Mouse (Mus musculus): ENCODE measurements around the gene Slc6a16. TPM values are rescaled to one million over a fixed set of nuclear protein-coding genes. Genes with fewer than 3 reads are reported as not detected.
A peak's percentile ranks its signal among the peaks of the same experiment; 100 is the strongest.

Gene Slc6a16
- polyA plus RNA-seq, 1 experiment from 2014 or later = not detected

- Histone ChIP-seq H3K36me3 (replicated peaks) (no peaks in the 10 kb centered on the region), H3K27ac (replicated peaks) (no peak overlapping the region), H3K27me3 (peaks cover 45% of the 10 kb centered on the region), H3K4me2 (no peak overlapping the region), H3K9ac (no peak overlapping the region), H3K4me3 (replicated peaks) (no peak overlapping the region), H3K9me3 (replicated peaks) (no peaks in the 10 kb centered on the region), H3K4me1 (replicated peaks) (no peaks in the 10 kb centered on the region)
- no peak for ATAC-seq (ENCODE audit: insufficient read depth)
- WGBS (ENCODE audit: insufficient replicate concordance) = 68% methylated on average over 11 of the region's 11 CpGs
These were observed 41.9 kb upstream of the Slc6a16 start for GRCm38 (mm10) chr7:45198961-45199360.

- Histone ChIP-seq H3K9me3 (replicated peaks) (no peaks in the 10 kb centered on the region), H3K4me3 (replicated peaks) (no peak overlapping the region), H3K4me1 (replicated peaks) (peaks cover 13% of the 10 kb centered on the region), H3K4me2 (no peak overlapping the region), H3K36me3 (replicated peaks) (no peaks in the 10 kb centered on the region), H3K9ac (no peak overlapping the region), H3K27ac (replicated peaks) (no peak overlapping the region), H3K27me3 (peaks cover 21% of the 10 kb centered on the region)
- WGBS (ENCODE audit: insufficient replicate concordance) = 51% methylated on average over 10 of the region's 10 CpGs
- no peak for ATAC-seq (ENCODE audit: insufficient read depth)
These were observed 38.2 kb upstream of the Slc6a16 start for GRCm38 (mm10) chr7:45202654-45203053.

DNA sequence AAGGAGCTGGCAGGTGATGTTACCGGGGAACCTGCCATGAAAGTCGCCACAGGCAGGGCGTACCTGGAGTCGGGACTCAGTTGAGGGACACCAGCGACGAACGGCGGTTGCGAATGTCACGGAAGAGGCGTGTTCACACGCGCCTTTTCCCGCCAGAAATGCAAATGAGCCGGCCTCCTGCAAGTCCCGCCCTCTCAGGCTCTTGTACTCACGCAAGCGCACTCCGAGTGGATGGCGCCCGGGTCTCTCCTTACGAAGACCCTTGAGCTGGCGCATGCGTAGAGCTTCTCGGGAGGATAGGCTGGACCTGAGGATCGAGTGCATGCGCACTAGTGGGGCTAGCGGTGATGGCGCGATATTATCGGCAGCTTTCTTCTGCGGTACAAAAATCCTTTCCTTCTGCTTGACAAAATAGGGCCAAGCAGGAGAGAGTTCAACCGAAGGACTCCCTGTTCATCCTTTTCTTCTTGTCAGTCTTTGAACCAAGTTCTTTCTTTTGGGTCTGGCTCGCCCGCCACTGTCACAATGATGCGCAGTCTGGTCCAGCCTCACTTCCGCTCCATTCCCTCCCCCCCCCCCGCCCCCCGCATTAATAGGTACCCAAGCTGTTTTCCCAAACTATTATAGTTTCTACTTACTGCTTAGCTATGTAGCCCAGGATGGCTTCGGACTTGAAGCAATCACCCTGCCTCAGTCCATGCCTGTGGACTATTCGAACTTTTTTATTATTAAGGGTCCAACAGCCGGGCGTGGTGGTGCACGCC is 36.3 kb upstream of the Slc6a16 start, which contains the start of gene Ccdc155:
Ccdc155 (minus strand) TSS at position 513 of the 764 bp plus-strand sequence.
- H3K27me3 ChIP-seq = peaks cover 12% of the 10 kb centered on the region
- H3K27ac ChIP-seq (replicated peaks) = no peak within 1 kb of the TSS
- H3K9ac ChIP-seq = 0 out of 2 replicates have a peak within 1 kb of the TSS, but pooled peaks have one; percentile 21
- ATAC-seq (ENCODE audit: insufficient read depth) = peak; percentile 84
- H3K4me2 ChIP-seq = peak within 1 kb of the TSS; percentile 80
- peak within 1 kb of the TSS; percentile 55 for H3K4me3 ChIP-seq (replicated peaks)
- 5% methylated on average over 44 of the region's 44 CpGs for WGBS (ENCODE audit: insufficient replicate concordance)
- no peaks in the 10 kb centered on the region for H3K36me3 ChIP-seq (replicated peaks)
- peaks cover 13% of the 10 kb centered on the region for H3K4me1 ChIP-seq (replicated peaks)
- H3K9me3 ChIP-seq (replicated peaks) = no peaks in the 10 kb centered on the region

- H3K4me1 ChIP-seq (replicated peaks) = peaks cover 33% of the 10 kb centered on the region
- no peak overlapping the region for H3K4me3 ChIP-seq (replicated peaks)
- H3K9ac ChIP-seq = no peak overlapping the region
- peaks cover 26% of the 10 kb centered on the region for H3K27me3 ChIP-seq
- 62% methylated on average over 6 of the region's 6 CpGs for WGBS (ENCODE audit: insufficient replicate concordance)
- H3K4me2 ChIP-seq = no peak overlapping the region
- H3K36me3 ChIP-seq (replicated peaks) = no peaks in the 10 kb centered on the region
- no peak for ATAC-seq (ENCODE audit: insufficient read depth)
- no peak overlapping the region for H3K27ac ChIP-seq (replicated peaks)
- no peaks in the 10 kb centered on the region for H3K9me3 ChIP-seq (replicated peaks)
These were observed 32.6 kb upstream of the Slc6a16 start for GRCm38 (mm10) chr7:45208260-45208659.

- peaks cover 29% of the 10 kb centered on the region for H3K4me1 ChIP-seq (replicated peaks)
- no peaks in the 10 kb centered on the region for H3K36me3 ChIP-seq (replicated peaks)
- H3K27ac ChIP-seq (replicated peaks) = no peak overlapping the region
- no peak for ATAC-seq (ENCODE audit: insufficient read depth)
- H3K9me3 ChIP-seq (replicated peaks) = no peaks in the 10 kb centered on the region
- H3K4me2 ChIP-seq = peak overlapping the region; percentile 65
- peaks cover 47% of the 10 kb centered on the region for H3K27me3 ChIP-seq
- no peak overlapping the region for H3K9ac ChIP-seq
- H3K4me3 ChIP-seq (replicated peaks) = peak overlapping the region; percentile 30; the same call in 1 of the 2 replicates
- 13% methylated on average over 10 of the region's 10 CpGs for WGBS (ENCODE audit: insufficient replicate concordance)
These were observed 29.8 kb upstream of the Slc6a16 start for GRCm38 (mm10) chr7:45211070-45211469.

- ATAC-seq (ENCODE audit: insufficient read depth) = no peak
- H3K4me1 ChIP-seq (replicated peaks) = peaks cover 30% of the 10 kb centered on the region
- 1% methylated on average over 17 of the region's 17 CpGs for WGBS (ENCODE audit: insufficient replicate concordance)
These were observed 29.0 kb upstream of the Slc6a16 start, which contains the start of gene Dkkl1 for GRCm38 (mm10) chr7:45211851-45212251. Gene Dkkl1, minus strand, starts transcription at chr7:45212147.

DNA sequence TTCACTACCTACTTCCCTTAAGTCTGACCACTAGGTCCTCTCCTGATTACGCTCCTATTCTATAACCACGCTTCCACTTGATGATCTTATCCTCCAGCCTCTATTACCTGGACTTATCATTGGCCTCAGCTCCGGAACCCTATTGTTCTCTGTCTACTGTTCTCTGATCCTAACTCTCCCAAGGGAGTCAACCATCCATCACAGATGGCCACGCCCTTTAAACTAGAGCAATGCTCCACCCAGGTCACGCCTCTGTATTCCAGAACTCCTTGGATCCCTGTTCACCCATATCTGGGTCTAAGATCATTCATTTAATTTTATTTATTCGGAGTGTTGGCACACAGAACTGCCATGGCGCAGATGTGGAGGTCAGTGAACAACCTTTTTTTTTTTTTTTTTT is 28.5 kb upstream of the Slc6a16 start:
- no peaks in the 10 kb centered on the region for H3K9me3 ChIP-seq (replicated peaks)
- peak overlapping the region; percentile 30; the same call in 1 of the 2 replicates for H3K4me3 ChIP-seq (replicated peaks)

More at GRCm38 (mm10) chr7:45211851-45212251, 29.0 kb upstream of the Slc6a16 start, which contains the start of gene Dkkl1:
- no peaks in the 10 kb centered on the region for H3K36me3 ChIP-seq (replicated peaks)
- no peaks in the 10 kb centered on the region for H3K9me3 ChIP-seq (replicated peaks)
- peak within 1 kb of the TSS; percentile 65 for H3K4me2 ChIP-seq
- peaks cover 55% of the 10 kb centered on the region for H3K27me3 ChIP-seq
- peak within 1 kb of the TSS; percentile 30 for H3K4me3 ChIP-seq (replicated peaks)
- H3K27ac ChIP-seq (replicated peaks) = no peak within 1 kb of the TSS
- H3K9ac ChIP-seq = peak within 1 kb of the TSS; percentile 27; the same call in 1 of the 2 replicates

DNA sequence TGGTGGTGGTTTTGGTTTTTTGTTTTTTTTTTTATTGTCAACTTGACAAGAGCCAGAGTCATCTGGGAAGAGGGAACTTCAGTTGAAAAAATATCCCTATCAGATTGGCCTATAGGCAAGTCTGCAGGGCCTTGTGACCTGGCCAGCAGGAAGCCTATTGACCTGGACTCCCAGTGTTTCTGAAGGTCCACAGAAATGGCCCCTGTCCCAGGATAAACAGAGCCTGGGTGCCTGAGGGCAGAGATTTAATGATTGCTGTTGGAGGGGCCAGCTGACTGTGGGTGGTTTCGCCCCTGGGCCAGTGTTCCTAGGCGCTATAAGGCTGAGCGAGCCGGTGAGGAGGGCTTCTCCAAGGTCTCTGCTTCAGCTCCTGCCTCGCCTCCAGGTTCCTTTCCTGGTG is 27.2 kb upstream of the Slc6a16 start:
- Histone ChIP-seq H3K4me2 (no peak overlapping the region), H3K27me3 (peaks cover 64% of the 10 kb centered on the region), H3K4me3 (replicated peaks) (no peak overlapping the region), H3K36me3 (replicated peaks) (no peaks in the 10 kb centered on the region), H3K27ac (replicated peaks) (no peak overlapping the region), H3K9ac (no peak overlapping the region), H3K4me1 (replicated peaks) (peaks cover 30% of the 10 kb centered on the region), H3K9me3 (replicated peaks) (no peaks in the 10 kb centered on the region)
- ATAC-seq (ENCODE audit: insufficient read depth) = peak; percentile 41; the same call in 1 of the 2 replicates
- WGBS (ENCODE audit: insufficient replicate concordance) = 62% methylated on average over 5 of the region's 5 CpGs

More for the DNA sequence above, 28.5 kb upstream of the Slc6a16 start:
- Histone ChIP-seq H3K9ac (no peak overlapping the region), H3K4me1 (replicated peaks) (peaks cover 30% of the 10 kb centered on the region), H3K4me2 (peak overlapping the region; percentile 65), H3K27ac (replicated peaks) (no peak overlapping the region), H3K36me3 (replicated peaks) (no peaks in the 10 kb centered on the region), H3K27me3 (peaks cover 60% of the 10 kb centered on the region)
- WGBS (ENCODE audit: insufficient replicate concordance) = 52% methylated on average over 7 of the region's 7 CpGs
- no peak for ATAC-seq (ENCODE audit: insufficient read depth)

- Histone ChIP-seq H3K4me3 (replicated peaks) (peak within 1 kb of the TSS; percentile 50), H3K4me2 (peak within 1 kb of the TSS; percentile 68), H3K27ac (replicated peaks) (0 out of 2 replicates have a peak within 1 kb of the TSS, but pooled peaks have one; percentile 9), H3K9me3 (replicated peaks) (no peaks in the 10 kb centered on the region), H3K27me3 (peaks cover 53% of the 10 kb centered on the region), H3K9ac (peak within 1 kb of the TSS; percentile 21; the same call in 1 of the 2 replicates), H3K4me1 (replicated peaks) (peaks cover 26% of the 10 kb centered on the region), H3K36me3 (replicated peaks) (no peaks in the 10 kb centered on the region)
- 3% methylated on average over 54 of the region's 55 CpGs for WGBS (ENCODE audit: insufficient replicate concordance)
- ATAC-seq (ENCODE audit: insufficient read depth) = no peak
These were observed 25.0 kb upstream of the Slc6a16 start, which contains the start of gene Tead2 for GRCm38 (mm10) chr7:45215673-45216441. Gene Tead2, plus strand, starts transcription at chr7:45215753.

DNA sequence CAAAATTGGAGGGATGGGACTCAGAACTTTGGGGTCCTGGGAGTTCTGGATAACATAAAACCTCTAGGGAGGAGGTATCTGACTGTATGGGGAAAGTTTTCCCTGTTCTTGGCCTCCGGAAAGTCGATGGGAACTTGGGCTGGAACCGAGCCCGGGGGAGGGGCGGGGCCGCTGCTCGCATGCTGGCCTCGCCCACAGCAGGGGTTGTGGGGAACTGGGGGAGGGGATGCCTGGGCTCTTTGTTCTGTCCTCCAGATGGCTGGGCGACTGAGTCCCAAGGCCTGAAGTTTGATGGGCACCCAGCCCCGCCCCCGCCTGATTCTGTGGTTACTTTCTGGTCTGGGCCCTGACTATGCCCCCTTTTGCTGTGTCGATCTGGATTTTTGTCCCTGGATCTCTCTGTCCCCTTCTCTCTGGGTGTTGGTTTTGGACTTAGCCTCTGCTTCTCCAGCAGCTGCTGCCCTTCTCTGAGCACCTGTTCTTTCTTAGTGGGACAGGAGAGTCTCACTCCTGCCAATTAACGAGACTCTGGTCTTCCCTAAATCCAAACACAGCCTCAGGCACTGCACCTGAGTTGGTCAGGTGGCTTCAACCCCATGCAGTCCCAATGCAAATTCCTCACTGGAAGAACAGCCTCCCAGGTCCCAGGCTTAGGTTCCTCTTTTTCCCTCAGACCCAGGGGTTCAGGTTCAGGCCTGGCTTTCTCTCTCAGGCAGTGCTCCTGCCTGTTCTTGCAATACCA is 24.3 kb upstream of the Slc6a16 start:
- 3% methylated on average over 13 of the region's 13 CpGs for WGBS (ENCODE audit: insufficient replicate concordance)
- Histone ChIP-seq H3K36me3 (replicated peaks) (no peaks in the 10 kb centered on the region), H3K9me3 (replicated peaks) (no peaks in the 10 kb centered on the region), H3K27me3 (peaks cover 46% of the 10 kb centered on the region), H3K9ac (peak overlapping the region; percentile 21; the same call in 1 of the 2 replicates), H3K27ac (replicated peaks) (no peak overlapping the region), H3K4me3 (replicated peaks) (peak overlapping the region; percentile 50), H3K4me1 (replicated peaks) (peaks cover 18% of the 10 kb centered on the region), H3K4me2 (peak overlapping the region; percentile 68)
- no peak for ATAC-seq (ENCODE audit: insufficient read depth)
